Mouse (Mus musculus) forebrain, embryonic 10.5 days (tissue): ENCODE measurements around the gene B3gnt3. TPM values are rescaled to one million over a fixed set of nuclear protein-coding genes. Genes with fewer than 3 reads are reported as not detected.

Experiments
- DNase-seq: peaks from one replicate; pipeline ENCODE4 v3.0.0-alpha.2; 2017; ENCODE audit warnings: low spot score; ENCODE audit errors: extremely low spot score
- H3K27ac ChIP-seq: fragments of 300-500 bp; sonication (generic); 2 replicates; pipeline ENCODE4 v1.5.1; 2016; ENCODE audit warnings: mild to moderate bottlenecking
- H3K27me3 ChIP-seq: fragments of 300-500 bp; sonication (generic); 2 replicates; pipeline ENCODE4 v1.6.1; 2016; ENCODE audit warnings: mild to moderate bottlenecking; ENCODE audit not compliant: poor library complexity, severe bottlenecking
- H3K36me3 ChIP-seq: fragments of 300-500 bp; sonication (generic); replicated peaks from 2 replicates; pipeline ENCODE4 v1.6.1; 2016; ENCODE audit warnings: mild to moderate bottlenecking, moderate library complexity
- H3K4me1 ChIP-seq: fragments of 300-500 bp; sonication (generic); 2 replicates; pipeline ENCODE4 v1.6.1; 2016
- H3K4me3 ChIP-seq: fragments of 300-500 bp; sonication (generic); 2 replicates; pipeline ENCODE4 v1.5.1; 2016; ENCODE audit warnings: mild to moderate bottlenecking, moderate library complexity
- H3K9me3 ChIP-seq: fragments of 300-500 bp; sonication (generic); 2 replicates; pipeline ENCODE4 v1.6.1; 2016; ENCODE audit warnings: mild to moderate bottlenecking, moderate library complexity
- WGBS: fragments of 180-500 bp; shearing (Covaris S2); methylation state at CpG from one replicate; pipeline ENCODE4 v1.1.7; 2016; 5-methylcytosine and 5-hydroxymethylcytosine counted together
- polyA plus RNA-seq: library from polyadenylated mRNA; unstranded; fragments of >200 nt; fragmentation: Nextera tagmentation; extraction: Ambion mirVana; gene quantifications from 2 replicates; pipeline ENCODE4 v1.2.1, GENCODE M21; 2016

B3gnt3 gene
- polyA plus RNA-seq, 1 experiment from 2014 or later, result 0.41 TPM

GRCm38 (mm10) chr8:71725122-71725924 is 23.7 kb upstream of the B3gnt3 start, which contains the start of gene Fcho1:
Gene Fcho1, minus strand, starts transcription at chr8:71725716.
- Histone ChIP-seq H3K27ac (peak within 1 kb of the TSS; percentile 86), H3K9me3 (no peaks in the 10 kb centered on the region), H3K36me3 (no peaks in the 10 kb centered on the region), H3K4me1 (peaks cover 51% of the 10 kb centered on the region), H3K4me3 (peak within 1 kb of the TSS; percentile 86), H3K27me3 (peaks cover 79% of the 10 kb centered on the region)
- WGBS, result under 1% methylated on average over 54 of the region's 54 CpGs
- DNase-seq, result peak; percentile 76

- H3K27me3 ChIP-seq, result peaks cover 74% of the 10 kb centered on the region
- H3K36me3 ChIP-seq, result no peaks in the 10 kb centered on the region
- H3K27ac ChIP-seq, result no peak overlapping the region
- no peak for DNase-seq
- H3K4me1 ChIP-seq, result peaks cover 59% of the 10 kb centered on the region
- H3K4me3 ChIP-seq, result peak overlapping the region; percentile 86; the same call in 1 of the 2 replicates
- no peaks in the 10 kb centered on the region for H3K9me3 ChIP-seq
- WGBS, result 80% methylated on average over 4 of the region's 4 CpGs
Measured at GRCm38 (mm10) chr8:71724389-71724788, 22.8 kb upstream of the B3gnt3 start.

- Histone ChIP-seq H3K4me3 (no peak overlapping the region), H3K27ac (no peak overlapping the region), H3K27me3 (peaks cover 61% of the 10 kb centered on the region), H3K9me3 (no peaks in the 10 kb centered on the region), H3K4me1 (peaks cover 59% of the 10 kb centered on the region), H3K36me3 (no peaks in the 10 kb centered on the region)
- no peak for DNase-seq
- 71% methylated on average over 14 of the region's 14 CpGs for WGBS
Measured at GRCm38 (mm10) chr8:71723047-71723551, 21.5 kb upstream of the B3gnt3 start.

GRCm38 (mm10) chr8:71719928-71720457 is 18.4 kb upstream of the B3gnt3 start:
- peak overlapping the region; percentile 23; the same call in 1 of the 2 replicates for H3K4me3 ChIP-seq
- no peaks in the 10 kb centered on the region for H3K9me3 ChIP-seq
- DNase-seq, result peak; percentile 82
- peaks cover 4% of the 10 kb centered on the region; the same call in 1 of the 2 replicates for H3K36me3 ChIP-seq
- peaks cover 51% of the 10 kb centered on the region for H3K4me1 ChIP-seq
- WGBS, result 35% methylated on average over 7 of the region's 7 CpGs
- peak overlapping the region; percentile 78 for H3K27ac ChIP-seq
- H3K27me3 ChIP-seq, result peaks cover 31% of the 10 kb centered on the region

- peak overlapping the region; percentile 78 for H3K27ac ChIP-seq
- DNase-seq, result no peak
- peaks cover 4% of the 10 kb centered on the region; the same call in 1 of the 2 replicates for H3K36me3 ChIP-seq
- peaks cover 23% of the 10 kb centered on the region for H3K27me3 ChIP-seq
- WGBS, result 72% methylated on average over 4 of the region's 4 CpGs
- no peaks in the 10 kb centered on the region for H3K9me3 ChIP-seq
- peaks cover 43% of the 10 kb centered on the region for H3K4me1 ChIP-seq
- H3K4me3 ChIP-seq, result no peak overlapping the region
Measured at GRCm38 (mm10) chr8:71719218-71719617, 17.6 kb upstream of the B3gnt3 start.

GRCm38 (mm10) chr8:71718252-71718651 is 16.7 kb upstream of the B3gnt3 start:
- Histone ChIP-seq H3K9me3 (no peaks in the 10 kb centered on the region), H3K27ac (no peak overlapping the region), H3K4me1 (peaks cover 43% of the 10 kb centered on the region), H3K4me3 (no peak overlapping the region), H3K27me3 (peaks cover 14% of the 10 kb centered on the region; the same call in 1 of the 2 replicates), H3K36me3 (peaks cover 4% of the 10 kb centered on the region; the same call in 1 of the 2 replicates)
- no peak for DNase-seq
- WGBS, result 24% methylated on average over 3 of the region's 3 CpGs

GRCm38 (mm10) chr8:71717096-71717495 is 15.5 kb upstream of the B3gnt3 start:
- Histone ChIP-seq H3K36me3 (peaks cover 7% of the 10 kb centered on the region; the same call in 1 of the 2 replicates), H3K9me3 (no peaks in the 10 kb centered on the region), H3K4me3 (no peak overlapping the region), H3K4me1 (peaks cover 42% of the 10 kb centered on the region), H3K27ac (no peak overlapping the region), H3K27me3 (peaks cover 8% of the 10 kb centered on the region; the same call in 1 of the 2 replicates)
- 94% methylated on average over 12 of the region's 12 CpGs for WGBS
- no peak for DNase-seq

GRCm38 (mm10) chr8:71716561-71717053 is 15.0 kb upstream of the B3gnt3 start:
- H3K4me3 ChIP-seq, result no peak overlapping the region
- H3K27ac ChIP-seq, result no peak overlapping the region
- H3K36me3 ChIP-seq, result peaks cover 9% of the 10 kb centered on the region; the same call in 1 of the 2 replicates
- H3K9me3 ChIP-seq, result no peaks in the 10 kb centered on the region
- H3K4me1 ChIP-seq, result peaks cover 38% of the 10 kb centered on the region
- DNase-seq, result no peak
- 88% methylated on average over 13 of the region's 13 CpGs for WGBS
- H3K27me3 ChIP-seq, result peaks cover 10% of the 10 kb centered on the region; the same call in 1 of the 2 replicates

GRCm38 (mm10) chr8:71715531-71715930 is 13.9 kb upstream of the B3gnt3 start:
- Histone ChIP-seq H3K4me3 (no peak overlapping the region), H3K36me3 (peaks cover 9% of the 10 kb centered on the region; the same call in 1 of the 2 replicates), H3K4me1 (peaks cover 27% of the 10 kb centered on the region), H3K27ac (no peak overlapping the region), H3K9me3 (no peaks in the 10 kb centered on the region), H3K27me3 (peaks cover 20% of the 10 kb centered on the region)
- no peak for DNase-seq
- WGBS, result 55% methylated on average over 8 of the region's 8 CpGs

GRCm38 (mm10) chr8:71711574-71711973 is 10.0 kb upstream of the B3gnt3 start:
- peaks cover 58% of the 10 kb centered on the region for H3K27me3 ChIP-seq

GRCm38 (mm10) chr8:71709800-71710446 is 8.3 kb upstream of the B3gnt3 start:
- H3K27me3 ChIP-seq, result peaks cover 70% of the 10 kb centered on the region
- no peaks in the 10 kb centered on the region for H3K9me3 ChIP-seq
- WGBS, result 21% methylated on average over 25 of the region's 25 CpGs
- peak overlapping the region; percentile 32 for H3K4me3 ChIP-seq
- H3K36me3 ChIP-seq, result 0 out of 2 replicates have a peak, but pooled peaks cover 5% of the 10 kb centered on the region
- DNase-seq, result peak; percentile 85
- H3K27ac ChIP-seq, result no peak overlapping the region
- peaks cover 12% of the 10 kb centered on the region for H3K4me1 ChIP-seq

More at GRCm38 (mm10) chr8:71711574-71711973, 10.0 kb upstream of the B3gnt3 start:
- no peak for DNase-seq
- Histone ChIP-seq H3K36me3 (peaks cover 5% of the 10 kb centered on the region; the same call in 1 of the 2 replicates), H3K9me3 (no peaks in the 10 kb centered on the region), H3K4me1 (peaks cover 12% of the 10 kb centered on the region), H3K4me3 (no peak overlapping the region), H3K27ac (no peak overlapping the region)
- WGBS, result 84% methylated on average over 2 of the region's 2 CpGs

- Histone ChIP-seq H3K27ac (no peak overlapping the region), H3K4me3 (peak overlapping the region; percentile 32), H3K27me3 (peaks cover 76% of the 10 kb centered on the region), H3K36me3 (0 out of 2 replicates have a peak, but pooled peaks cover 5% of the 10 kb centered on the region), H3K4me1 (peaks cover 12% of the 10 kb centered on the region), H3K9me3 (no peaks in the 10 kb centered on the region)
- DNase-seq, result no peak
- WGBS, result 34% methylated on average over 25 of the region's 25 CpGs
Measured at GRCm38 (mm10) chr8:71709134-71709799, 7.7 kb upstream of the B3gnt3 start.
